Mouse (Mus musculus) liver, embryonic 16.5 days (tissue): Measurements from ENCODE around the gene Cbl. TPM values are rescaled to one million over a fixed set of nuclear protein-coding genes. Genes with fewer than 3 reads are reported as not detected.

Experiments
- ATAC-seq: fragments of 200-750 bp; cut with Nextera tagmentation; 2 replicates; pipeline ENCODE4 v1.8.0; 2017; ENCODE audit warnings: low read depth, mild to moderate bottlenecking, moderate number of reproducible peaks, moderate library complexity
- H3K27ac ChIP-seq: fragments of 300-500 bp; sonication (generic); 2 replicates; pipeline ENCODE4 v1.5.1; 2014; ENCODE audit warnings: mild to moderate bottlenecking, low read length
- H3K27me3 ChIP-seq: fragments of 300-500 bp; sonication (generic); 2 replicates; pipeline ENCODE4 v1.6.1; 2014; ENCODE audit warnings: low read depth, low read length, mixed read lengths; ENCODE audit not compliant: control insufficient read depth, insufficient read depth
- H3K36me3 ChIP-seq: fragments of 300-500 bp; sonication (generic); 2 replicates; pipeline ENCODE4 v1.6.1; 2014; ENCODE audit warnings: mild to moderate bottlenecking; ENCODE audit not compliant: control insufficient read depth, insufficient read depth
- H3K4me1 ChIP-seq: fragments of 300-500 bp; sonication (generic); 2 replicates; pipeline ENCODE4 v1.6.1; 2014; ENCODE audit warnings: low read depth, low read length, mixed read lengths; ENCODE audit not compliant: control insufficient read depth
- H3K4me2 ChIP-seq: fragments of 300-500 bp; sonication (generic); 2 replicates; pipeline ENCODE4 v1.6.1; 2014; ENCODE audit warnings: low read depth, low read length, mixed read lengths
- H3K4me3 ChIP-seq: fragments of 300-500 bp; sonication (generic); 2 replicates; pipeline ENCODE4 v1.5.1; 2014; ENCODE audit warnings: low read depth, mild to moderate bottlenecking, low read length
- H3K9ac ChIP-seq: fragments of 300-500 bp; sonication (generic); 2 replicates; pipeline ENCODE4 v1.6.1; 2014; ENCODE audit warnings: low read depth, low read length
- H3K9me3 ChIP-seq: fragments of 300-500 bp; sonication (generic); replicated peaks from 2 replicates; pipeline ENCODE4 v1.6.1; 2016; ENCODE audit warnings: low read length; ENCODE audit not compliant: control insufficient read depth
- WGBS: fragments of 180-500 bp; shearing (Covaris S2); extraction: QIAGEN DNeasy Blood & Tissue Kit; methylation state at CpG from one replicate; pipeline ENCODE4 v1.1.7; 2014; ENCODE audit not compliant: insufficient replicate concordance; 5-methylcytosine and 5-hydroxymethylcytosine counted together
- polyA plus RNA-seq: library from polyadenylated mRNA; unstranded; fragments of >200 nt; fragmentation: Nextera tagmentation; extraction: Ambion mirVana; gene quantifications from 2 replicates; pipeline ENCODE4 v1.2.1, GENCODE M21; 2015

Gene Cbl
- 4.4 and 5.0 TPM in 2 replicates for polyA plus RNA-seq

- H3K4me3 ChIP-seq, result peak within 1 kb of the TSS; percentile 98
- WGBS, result under 1% methylated on average over 73 of the region's 76 CpGs
- peak within 1 kb of the TSS; percentile 91 for H3K27ac ChIP-seq
- peaks cover 26% of the 10 kb centered on the region for H3K4me1 ChIP-seq
- no peaks in the 10 kb centered on the region for H3K9me3 ChIP-seq
- peak within 1 kb of the TSS; percentile 95 for H3K9ac ChIP-seq
- H3K36me3 ChIP-seq, result no peaks in the 10 kb centered on the region
- peak within 1 kb of the TSS; percentile 96 for H3K4me2 ChIP-seq
- H3K27me3 ChIP-seq, result no peaks in the 10 kb centered on the region
- peak; percentile 92 for ATAC-seq
These were observed at the start of gene Cbl for GRCm38 (mm10) chr9:44233802-44234478. Cbl (minus strand) TSS chr9:44234049.

GRCm38 (mm10) chr9:44283183-44283582, 49.3 kb upstream of the Cbl start:
- Histone ChIP-seq H3K4me1 (peaks cover 19% of the 10 kb centered on the region), H3K27ac (no peak overlapping the region), H3K9me3 (no peaks in the 10 kb centered on the region), H3K27me3 (no peaks in the 10 kb centered on the region; the same call in 1 of the 2 replicates), H3K4me3 (no peak overlapping the region), H3K9ac (no peak overlapping the region), H3K4me2 (no peak overlapping the region), H3K36me3 (peaks cover 29% of the 10 kb centered on the region)
- no peak for ATAC-seq
- 63% methylated on average over 5 of the region's 5 CpGs for WGBS

- no peak overlapping the region for H3K9ac ChIP-seq
- H3K27me3 ChIP-seq, result no peaks in the 10 kb centered on the region
- peaks cover 19% of the 10 kb centered on the region for H3K36me3 ChIP-seq
- H3K4me1 ChIP-seq, result peaks cover 16% of the 10 kb centered on the region
- 82% methylated on average over 4 of the region's 4 CpGs for WGBS
- no peak overlapping the region for H3K4me2 ChIP-seq
- no peak for ATAC-seq
- no peaks in the 10 kb centered on the region for H3K9me3 ChIP-seq
- no peak overlapping the region for H3K27ac ChIP-seq
- H3K4me3 ChIP-seq, result no peak overlapping the region
These were observed 36.1 kb upstream of the Cbl start for GRCm38 (mm10) chr9:44269973-44270372.

GRCm38 (mm10) chr9:44269077-44269476, 35.2 kb upstream of the Cbl start:
- Histone ChIP-seq H3K27ac (no peak overlapping the region), H3K4me2 (no peak overlapping the region), H3K9me3 (no peaks in the 10 kb centered on the region), H3K27me3 (no peaks in the 10 kb centered on the region), H3K4me3 (no peak overlapping the region), H3K36me3 (peaks cover 10% of the 10 kb centered on the region), H3K9ac (no peak overlapping the region), H3K4me1 (peaks cover 16% of the 10 kb centered on the region)
- 66% methylated on average over 3 of the region's 3 CpGs for WGBS
- ATAC-seq, result no peak

- WGBS, result 22% methylated on average over 6 of the region's 6 CpGs
- ATAC-seq, result peak; percentile 51
These were observed 34.6 kb upstream of the Cbl start, which contains the start of gene Nlrx1 for GRCm38 (mm10) chr9:44268432-44268831. Nlrx1 (minus strand) TSS chr9:44268599.

GRCm38 (mm10) chr9:44268027-44268360, 34.1 kb upstream of the Cbl start:
- 2% methylated on average over 28 of the region's 28 CpGs for WGBS
- no peaks in the 10 kb centered on the region; the same call in 1 of the 2 replicates for H3K36me3 ChIP-seq
- peak overlapping the region; percentile 93 for H3K4me2 ChIP-seq
- H3K9ac ChIP-seq, result peak overlapping the region; percentile 85
- H3K27ac ChIP-seq, result peak overlapping the region; percentile 87
- H3K4me1 ChIP-seq, result peaks cover 16% of the 10 kb centered on the region
- H3K27me3 ChIP-seq, result no peaks in the 10 kb centered on the region
- H3K4me3 ChIP-seq, result peak overlapping the region; percentile 68
- H3K9me3 ChIP-seq, result no peaks in the 10 kb centered on the region
- peak; percentile 90 for ATAC-seq

More at GRCm38 (mm10) chr9:44268432-44268831, 34.6 kb upstream of the Cbl start, which contains the start of gene Nlrx1:
- Histone ChIP-seq H3K4me2 (peak within 1 kb of the TSS; percentile 93), H3K9me3 (no peaks in the 10 kb centered on the region), H3K4me3 (peak within 1 kb of the TSS; percentile 68), H3K4me1 (peaks cover 16% of the 10 kb centered on the region), H3K36me3 (peaks cover 4% of the 10 kb centered on the region; the same call in 1 of the 2 replicates), H3K27ac (peak within 1 kb of the TSS; percentile 87), H3K9ac (peak within 1 kb of the TSS; percentile 85), H3K27me3 (no peaks in the 10 kb centered on the region)

- Histone ChIP-seq H3K27me3 (no peaks in the 10 kb centered on the region), H3K36me3 (no peaks in the 10 kb centered on the region), H3K27ac (peak overlapping the region; percentile 87), H3K9ac (peak overlapping the region; percentile 85), H3K4me1 (peaks cover 16% of the 10 kb centered on the region), H3K4me3 (peak overlapping the region; percentile 68), H3K4me2 (peak overlapping the region; percentile 93), H3K9me3 (no peaks in the 10 kb centered on the region)
- ATAC-seq, result 0 out of 2 replicates have a peak, but pooled peaks have one; percentile 17
- WGBS, result 7% methylated on average over 21 of the region's 23 CpGs
These were observed 33.6 kb upstream of the Cbl start for GRCm38 (mm10) chr9:44267319-44268026.

- H3K27me3 ChIP-seq, result no peaks in the 10 kb centered on the region
- peaks cover 16% of the 10 kb centered on the region for H3K4me1 ChIP-seq
- ATAC-seq, result no peak
- no peak overlapping the region for H3K9ac ChIP-seq
- H3K36me3 ChIP-seq, result no peaks in the 10 kb centered on the region
- H3K27ac ChIP-seq, result peak overlapping the region; percentile 87; the same call in 1 of the 2 replicates
- H3K9me3 ChIP-seq, result no peaks in the 10 kb centered on the region
- peak overlapping the region; percentile 93; the same call in 1 of the 2 replicates for H3K4me2 ChIP-seq
- peak overlapping the region; percentile 68; the same call in 1 of the 2 replicates for H3K4me3 ChIP-seq
- WGBS, result 69% methylated on average over 8 of the region's 8 CpGs
These were observed 32.8 kb upstream of the Cbl start for GRCm38 (mm10) chr9:44266478-44267226.
